Mouse (Mus musculus): ENCODE results near the gene Gm20458. TPM values are rescaled to one million over a fixed set of nuclear protein-coding genes. Genes with fewer than 3 reads are reported as not detected.

Gm20458 gene
- polyA plus RNA-seq (2017; shearing (Covaris generic)) = 5.4 TPM

GRCm38 (mm10) chr2:164460745-164461551 lies at the start of gene Gm20458:
Gene Gm20458 (plus strand): TSS chr2:164460967.

GRCm38 (mm10) chr2:164443460-164444000 lies 17.2 kb upstream of the Gm20458 start, which contains the start of gene Sdc4:
Gene Sdc4 (minus strand): TSS chr2:164443887.

GRCm38 (mm10) chr2:164456864-164457300 lies 3.9 kb upstream of the Gm20458 start, which contains the start of gene Sys1:
Gene Sys1 (plus strand): TSS chr2:164456964.

GRCm38 (mm10) chr2:164473624-164474023 lies 12.9 kb downstream of the Gm20458 start, which contains the start of gene Trp53tg5:
Gene Trp53tg5 (minus strand): TSS chr2:164473724.

GRCm38 (mm10) chr2:164485681-164486257 lies 25.0 kb downstream of the Gm20458 start, which contains the start of gene Dbndd2:
Gene Dbndd2 (plus strand): TSS chr2:164486106.

GRCm38 (mm10) chr2:164496847-164497690 lies 36.3 kb downstream of the Gm20458 start, which contains the start of gene Pigt:
Gene Pigt (plus strand): TSS chr2:164497520.

Other genes with a start within 250 kb of the Gm20458 start
- not detected for gene Wfdc15b, start 239.3 kb upstream of the Gm20458 start, polyA plus RNA-seq (2017; shearing (Covaris generic))
- not detected for gene Svs2, start 222.5 kb upstream of the Gm20458 start, polyA plus RNA-seq (2017; shearing (Covaris generic))
- not detected for gene Svs3b, start 204.3 kb upstream of the Gm20458 start, polyA plus RNA-seq (2017; shearing (Covaris generic))
- gene Svs4, start 182.5 kb upstream of the Gm20458 start, polyA plus RNA-seq (2017; shearing (Covaris generic)) = not detected
- not detected for gene Svs3a, start 171.7 kb upstream of the Gm20458 start, polyA plus RNA-seq (2017; shearing (Covaris generic))
- gene Svs6, start 144.2 kb upstream of the Gm20458 start, polyA plus RNA-seq (2017; shearing (Covaris generic)) = not detected
- gene Svs5, start 128.2 kb upstream of the Gm20458 start, polyA plus RNA-seq (2017; shearing (Covaris generic)) = not detected
- 9.6 TPM for gene Slpi, start 71.9 kb upstream of the Gm20458 start, polyA plus RNA-seq (2017; shearing (Covaris generic))
- not detected for gene Rbpjl, start 57.8 kb upstream of the Gm20458 start, polyA plus RNA-seq (2017; shearing (Covaris generic))
- not detected for gene Matn4, start 55.8 kb upstream of the Gm20458 start, polyA plus RNA-seq (2017; shearing (Covaris generic))
- gene Sdc4, start 17.1 kb upstream of the Gm20458 start, polyA plus RNA-seq (2017; shearing (Covaris generic)) = 0.32 TPM
- 101 TPM for gene Sys1, start 4.0 kb upstream of the Gm20458 start, polyA plus RNA-seq (2017; shearing (Covaris generic))
- not detected for gene Trp53tg5, start 12.8 kb downstream of the Gm20458 start, polyA plus RNA-seq (2017; shearing (Covaris generic))
- gene Dbndd2, start 25.1 kb downstream of the Gm20458 start, polyA plus RNA-seq (2017; shearing (Covaris generic)) = 0.53 TPM
- gene Pigt, start 36.6 kb downstream of the Gm20458 start, polyA plus RNA-seq (2017; shearing (Covaris generic)) = 16.2 TPM
- gene Wfdc2, start 101.4 kb downstream of the Gm20458 start, polyA plus RNA-seq (2017; shearing (Covaris generic)) = not detected
- not detected for gene Spint3, start 112.5 kb downstream of the Gm20458 start, polyA plus RNA-seq (2017; shearing (Covaris generic))
- not detected for gene Wfdc6a, start 124.5 kb downstream of the Gm20458 start, polyA plus RNA-seq (2017; shearing (Covaris generic))
- not detected for gene Eppin, start 132.6 kb downstream of the Gm20458 start, polyA plus RNA-seq (2017; shearing (Covaris generic))
- not detected for gene Wfdc6b, start 152.6 kb downstream of the Gm20458 start, polyA plus RNA-seq (2017; shearing (Covaris generic))
- gene Wfdc8, start 152.7 kb downstream of the Gm20458 start, polyA plus RNA-seq (2017; shearing (Covaris generic)) = not detected
- not detected for gene Wfdc16, start 177.8 kb downstream of the Gm20458 start, polyA plus RNA-seq (2017; shearing (Covaris generic))
- gene Wfdc10, start 195.1 kb downstream of the Gm20458 start, polyA plus RNA-seq (2017; shearing (Covaris generic)) = not detected
- gene Wfdc9, start 195.6 kb downstream of the Gm20458 start, polyA plus RNA-seq (2017; shearing (Covaris generic)) = not detected
- not detected for gene Wfdc11, start 213.1 kb downstream of the Gm20458 start, polyA plus RNA-seq (2017; shearing (Covaris generic))
- gene Wfdc13, start 224.1 kb downstream of the Gm20458 start, polyA plus RNA-seq (2017; shearing (Covaris generic)) = not detected
- not detected for gene Spint4, start 237.5 kb downstream of the Gm20458 start, polyA plus RNA-seq (2017; shearing (Covaris generic))

All from naive thymus-derived CD4-positive, alpha-beta T cell, adult 5 months (primary cell).